Mouse (Mus musculus) embryonic facial prominence, embryonic 11.5 days (tissue): ENCODE measurements around the gene Nek2. TPM values are rescaled to one million over a fixed set of nuclear protein-coding genes. Genes with fewer than 3 reads are reported as not detected.

Source experiments
- ATAC-seq: fragments of 200-750 bp; cut with Nextera tagmentation; replicated peaks from 2 replicates; pipeline ENCODE4 v1.8.0; 2017; ENCODE audit warnings: low read depth; ENCODE audit not compliant: insufficient number of reproducible peaks, low FRiP score, low TSS enrichment
- DNase-seq: peaks from one replicate; pipeline ENCODE4 v3.0.0-alpha.2; 2015; ENCODE audit warnings: low spot score
- H3K27ac ChIP-seq: fragments of 300-500 bp; sonication (generic); replicated peaks from 2 replicates; pipeline ENCODE4 v1.5.1; 2014; ENCODE audit warnings: mild to moderate bottlenecking, low read depth, low read length, control low read depth
- H3K27me3 ChIP-seq: fragments of 300-500 bp; sonication (generic); 2 replicates; pipeline ENCODE4 v1.6.1; 2014; ENCODE audit warnings: mild to moderate bottlenecking, low read length, moderate library complexity, mixed read lengths; ENCODE audit not compliant: control insufficient read depth, insufficient read depth
- H3K36me3 ChIP-seq: fragments of 300-500 bp; sonication (generic); replicated peaks from 2 replicates; pipeline ENCODE4 v1.6.1; 2014; ENCODE audit warnings: low read depth, mild to moderate bottlenecking, low read length, moderate library complexity, mixed read lengths; ENCODE audit not compliant: control insufficient read depth, insufficient read depth
- H3K4me1 ChIP-seq: fragments of 300-500 bp; sonication (generic); 2 replicates; pipeline ENCODE4 v1.6.1; 2014; ENCODE audit warnings: low read length, mixed read lengths; ENCODE audit not compliant: control insufficient read depth, insufficient read depth
- H3K4me2 ChIP-seq: fragments of 300-500 bp; sonication (generic); 2 replicates; pipeline ENCODE4 v1.6.1; 2014; ENCODE audit warnings: low read depth, mild to moderate bottlenecking, control low read depth, low read length, moderate library complexity
- H3K4me3 ChIP-seq: fragments of 300-500 bp; sonication (generic); 2 replicates; pipeline ENCODE4 v1.5.1; 2014; ENCODE audit warnings: low read depth, low read length, control low read depth
- H3K9ac ChIP-seq: fragments of 300-500 bp; sonication (generic); replicated peaks from 2 replicates; pipeline ENCODE4 v1.6.1; 2014; ENCODE audit warnings: mild to moderate bottlenecking, control low read depth, low read length
- H3K9me3 ChIP-seq: fragments of 300-500 bp; sonication (generic); replicated peaks from 2 replicates; pipeline ENCODE4 v1.6.1; 2016; ENCODE audit warnings: mild to moderate bottlenecking, low read length, inconsistent platforms, mixed read lengths; ENCODE audit not compliant: control insufficient read depth
- WGBS: fragments of 180-500 bp; shearing (Covaris S2); extraction: QIAGEN DNeasy Blood & Tissue Kit; methylation state at CpG from one replicate; pipeline ENCODE4 v1.1.7; 2014; 5-methylcytosine and 5-hydroxymethylcytosine counted together
- polyA plus RNA-seq: library from polyadenylated mRNA; unstranded; fragments of >200 nt; fragmentation: Nextera tagmentation; extraction: Ambion mirVana; gene quantifications from 2 replicates; pipeline ENCODE4 v1.2.1, GENCODE M21; 2014

Nek2 gene
- polyA plus RNA-seq, 1 experiment from 2014 or later: 44.5 TPM

GRCm38 (mm10) chr1:191806740-191807139, 14.5 kb upstream of the Nek2 start:
- no peak overlapping the region for H3K4me2 ChIP-seq
- 88% methylated on average over 4 of the region's 4 CpGs for WGBS
- no peak for ATAC-seq
- no peaks in the 10 kb centered on the region for H3K4me1 ChIP-seq
- H3K27ac ChIP-seq: no peak overlapping the region
- H3K4me3 ChIP-seq: no peak overlapping the region
- no peaks in the 10 kb centered on the region for H3K27me3 ChIP-seq
- H3K9me3 ChIP-seq: no peaks in the 10 kb centered on the region
- H3K9ac ChIP-seq: no peak overlapping the region
- no peak for DNase-seq
- no peaks in the 10 kb centered on the region for H3K36me3 ChIP-seq

GRCm38 (mm10) chr1:191807979-191808378, 13.3 kb upstream of the Nek2 start:
- H3K4me2 ChIP-seq: no peak overlapping the region
- H3K27me3 ChIP-seq: no peaks in the 10 kb centered on the region
- WGBS: 87% methylated on average over 7 of the region's 7 CpGs
- no peak overlapping the region for H3K4me3 ChIP-seq
- no peaks in the 10 kb centered on the region for H3K9me3 ChIP-seq
- H3K27ac ChIP-seq: no peak overlapping the region
- ATAC-seq: no peak
- no peak overlapping the region for H3K9ac ChIP-seq
- DNase-seq: no peak
- no peaks in the 10 kb centered on the region for H3K4me1 ChIP-seq
- H3K36me3 ChIP-seq: no peaks in the 10 kb centered on the region

GRCm38 (mm10) chr1:191808688-191809223, 12.5 kb upstream of the Nek2 start:
- Histone ChIP-seq H3K4me1 (no peaks in the 10 kb centered on the region), H3K27ac (no peak overlapping the region), H3K4me3 (no peak overlapping the region), H3K27me3 (no peaks in the 10 kb centered on the region), H3K4me2 (no peak overlapping the region), H3K9ac (no peak overlapping the region), H3K36me3 (no peaks in the 10 kb centered on the region), H3K9me3 (no peaks in the 10 kb centered on the region)
- WGBS: 86% methylated on average over 12 of the region's 12 CpGs
- DNase-seq (no peak), ATAC-seq (no peak)

GRCm38 (mm10) chr1:191811774-191812173, 9.5 kb upstream of the Nek2 start:
- Histone ChIP-seq H3K9me3 (no peaks in the 10 kb centered on the region), H3K9ac (no peak overlapping the region), H3K27ac (no peak overlapping the region), H3K4me2 (no peak overlapping the region), H3K4me1 (no peaks in the 10 kb centered on the region), H3K27me3 (no peaks in the 10 kb centered on the region), H3K36me3 (no peaks in the 10 kb centered on the region), H3K4me3 (no peak overlapping the region)
- 82% methylated on average over 12 of the region's 12 CpGs for WGBS
- ATAC-seq (no peak), DNase-seq (no peak)

- H3K36me3 ChIP-seq: no peaks in the 10 kb centered on the region
- no peak for DNase-seq
- no peaks in the 10 kb centered on the region for H3K27me3 ChIP-seq
- no peak overlapping the region for H3K4me3 ChIP-seq
- no peak for ATAC-seq
- H3K4me1 ChIP-seq: no peaks in the 10 kb centered on the region
- H3K9me3 ChIP-seq: no peaks in the 10 kb centered on the region
- no peak overlapping the region for H3K4me2 ChIP-seq
- no peak overlapping the region for H3K27ac ChIP-seq
- 91% methylated on average over 13 of the region's 13 CpGs for WGBS
- no peak overlapping the region for H3K9ac ChIP-seq
Observed at GRCm38 (mm10) chr1:191812949-191813691, 8.1 kb upstream of the Nek2 start.

- ATAC-seq: no peak
- Histone ChIP-seq H3K27me3 (no peaks in the 10 kb centered on the region), H3K9me3 (no peaks in the 10 kb centered on the region), H3K9ac (no peak overlapping the region), H3K4me1 (no peaks in the 10 kb centered on the region), H3K4me2 (no peak overlapping the region), H3K27ac (no peak overlapping the region), H3K4me3 (no peak overlapping the region), H3K36me3 (no peaks in the 10 kb centered on the region)
- no peak for DNase-seq
- 78% methylated on average over 4 of the region's 4 CpGs for WGBS
Observed at GRCm38 (mm10) chr1:191814240-191814639, 7.0 kb upstream of the Nek2 start.

GRCm38 (mm10) chr1:191814935-191815334, 6.3 kb upstream of the Nek2 start:
- Histone ChIP-seq H3K27me3 (no peaks in the 10 kb centered on the region), H3K4me3 (no peak overlapping the region), H3K4me1 (no peaks in the 10 kb centered on the region), H3K4me2 (no peak overlapping the region), H3K9ac (no peak overlapping the region), H3K36me3 (no peaks in the 10 kb centered on the region), H3K27ac (no peak overlapping the region), H3K9me3 (no peaks in the 10 kb centered on the region)
- DNase-seq (no peak), ATAC-seq (no peak)
- 18% methylated on average over 5 of the region's 5 CpGs for WGBS

- Histone ChIP-seq H3K36me3 (no peaks in the 10 kb centered on the region), H3K9me3 (no peaks in the 10 kb centered on the region), H3K4me3 (no peak overlapping the region), H3K4me1 (no peaks in the 10 kb centered on the region), H3K9ac (no peak overlapping the region), H3K4me2 (no peak overlapping the region), H3K27ac (no peak overlapping the region), H3K27me3 (no peaks in the 10 kb centered on the region)
- ATAC-seq (no peak), DNase-seq (no peak)
- WGBS: 75% methylated on average over 3 of the region's 3 CpGs
Observed at GRCm38 (mm10) chr1:191816596-191816995, 4.6 kb upstream of the Nek2 start.
